Mouse (Mus musculus) MEL (cell line): ENCODE measurements around the gene Wee1. TPM values are rescaled to one million over a fixed set of nuclear protein-coding genes. Genes with fewer than 3 reads are reported as not detected.

Experiments
- polyA plus RNA-seq, 2 experiments: library from polyadenylated mRNA; stranded (reverse) in 1 of 2; unstranded in 1 of 2; fragments of >175 nt in 1 of 2; fragments of >200 nt in 1 of 2; gene quantifications; 2 replicates each; pipeline versions ENCODE4 v1.2.1 to v1.2.4; 2012; ENCODE audit warnings: low replicate concordance in 2 of 2, low read depth in 1 of 2; ENCODE audit not compliant: insufficient read length in 2 of 2, insufficient read depth in 1 of 2, missing spikeins in 1 of 2
- total RNA-seq: library from RNA; depleted of rRNA; stranded (reverse); fragments of 300-350 nt; gene quantifications from 2 replicates; pipeline ENCODE4 v1.2.3, GENCODE M21; 2012; rRNA removed

Wee1 gene
- total and polyA plus RNA-seq, 3 experiments = 9.3 to 23.0 TPM; not detected in 1

Other genes with a start within 250 kb of the Wee1 start
- gene Dennd5a, start 161.6 kb upstream of the Wee1 start, total RNA-seq = 33.1 and 40.5 TPM in 2 replicates
- gene Dennd5a, start 161.6 kb upstream of the Wee1 start, polyA plus RNA-seq = 10 to 100 TPM; 64.4 to 78.8 TPM
- 80.6 and 86.9 TPM in 2 replicates for gene Tmem41b, start 135.1 kb upstream of the Wee1 start, total RNA-seq
- 10 to 100 TPM in 1 of 2 experiments, not detected in 1; 45.9 TPM for gene Tmem41b, start 135.1 kb upstream of the Wee1 start, polyA plus RNA-seq
- 139 and 145 TPM in 2 replicates for gene Ipo7, start 103.8 kb upstream of the Wee1 start, total RNA-seq
- 100 to 1,000 TPM; 111 to 172 TPM for gene Ipo7, start 103.8 kb upstream of the Wee1 start, polyA plus RNA-seq
- gene Zfp143, start 60.8 kb upstream of the Wee1 start, total RNA-seq = 13.9 and 16.0 TPM in 2 replicates
- 10 to 100 TPM in 1 of 2 experiments, not detected in 1; 15.7 TPM for gene Zfp143, start 60.8 kb upstream of the Wee1 start, polyA plus RNA-seq
- 18.3 and 22.3 TPM in 2 replicates for gene Swap70, start 99.7 kb downstream of the Wee1 start, total RNA-seq
- 10 to 100 TPM in 1 of 2 experiments, not detected in 1; 23.3 TPM for gene Swap70, start 99.7 kb downstream of the Wee1 start, polyA plus RNA-seq